Mouse (Mus musculus) embryonic fibroblast, embryonic 13.5 days (primary cell): ENCODE measurements around the gene Pde11a.

Source experiments
- CTCF ChIP-seq: IDR thresholded peaks from 2 replicates; pipeline ENCODE4 v1.5.1; 2011; ENCODE audit warnings: mild to moderate bottlenecking, control low read depth, low read length, moderate library complexity, borderline replicate concordance; ENCODE audit not compliant: insufficient read depth
- POLR2A ChIP-seq: IDR thresholded peaks from 2 replicates; pipeline ENCODE4 v1.6.1; 2011; ENCODE audit warnings: low read depth, mild to moderate bottlenecking, control low read depth, low read length, moderate library complexity

GRCm38 (mm10) chr2:76283378-76284132, 55.0 kb downstream of the Pde11a start:
- TF ChIP-seq CTCF (no peak), POLR2A (no peak)
